Mouse (Mus musculus): ENCODE data around the gene Hoxb6. TPM values are rescaled to one million over a fixed set of nuclear protein-coding genes. Genes with fewer than 3 reads are reported as not detected.

Gene Hoxb6
- polyA plus RNA-seq, 1 experiment from 2014 or later: 66.7 TPM

DNA sequence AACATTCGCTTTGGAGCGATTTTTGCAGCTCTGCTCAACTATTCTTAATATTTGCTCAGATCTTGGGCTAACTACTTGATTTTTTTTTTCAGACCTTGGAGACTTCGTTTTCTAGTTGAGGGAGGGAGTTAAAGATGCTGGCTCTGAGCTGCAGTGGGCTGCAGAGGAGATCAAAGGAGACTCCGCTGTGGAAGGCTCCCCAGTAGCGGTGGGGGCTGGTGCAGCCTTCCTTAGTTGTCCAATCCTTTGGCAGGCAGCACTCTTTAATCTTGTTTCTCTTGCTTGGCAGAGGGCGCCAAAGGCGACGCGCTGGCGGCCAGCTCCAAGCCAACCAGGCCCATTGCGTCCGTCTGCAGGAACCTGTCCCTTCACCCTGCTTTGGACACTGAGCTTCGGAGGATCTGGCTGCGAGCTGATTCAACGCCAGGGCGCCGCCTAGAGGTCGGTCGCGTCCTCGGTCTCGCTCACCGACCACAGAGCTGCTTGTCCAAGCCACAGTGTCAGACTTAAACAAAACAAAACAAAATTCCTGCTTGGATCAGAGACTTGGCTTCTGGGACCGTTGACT lies 30.9 kb upstream of the Hoxb6 start:
- ATAC-seq (ENCODE audit: low FRiP score, low read depth): no peak
- no peak overlapping the region for H3K4me3 ChIP-seq
- no peak overlapping the region for H3K27ac ChIP-seq (replicated peaks)
- H3K36me3 ChIP-seq: no peaks in the 10 kb centered on the region
- H3K4me2 ChIP-seq: no peak overlapping the region
- no peaks in the 10 kb centered on the region for H3K9me3 ChIP-seq
- WGBS: 2% methylated on average over 24 of the region's 24 CpGs
- no peaks in the 10 kb centered on the region for H3K4me1 ChIP-seq (replicated peaks)
- peaks cover 98% of the 10 kb centered on the region for H3K27me3 ChIP-seq
- no peak overlapping the region for H3K9ac ChIP-seq

DNA sequence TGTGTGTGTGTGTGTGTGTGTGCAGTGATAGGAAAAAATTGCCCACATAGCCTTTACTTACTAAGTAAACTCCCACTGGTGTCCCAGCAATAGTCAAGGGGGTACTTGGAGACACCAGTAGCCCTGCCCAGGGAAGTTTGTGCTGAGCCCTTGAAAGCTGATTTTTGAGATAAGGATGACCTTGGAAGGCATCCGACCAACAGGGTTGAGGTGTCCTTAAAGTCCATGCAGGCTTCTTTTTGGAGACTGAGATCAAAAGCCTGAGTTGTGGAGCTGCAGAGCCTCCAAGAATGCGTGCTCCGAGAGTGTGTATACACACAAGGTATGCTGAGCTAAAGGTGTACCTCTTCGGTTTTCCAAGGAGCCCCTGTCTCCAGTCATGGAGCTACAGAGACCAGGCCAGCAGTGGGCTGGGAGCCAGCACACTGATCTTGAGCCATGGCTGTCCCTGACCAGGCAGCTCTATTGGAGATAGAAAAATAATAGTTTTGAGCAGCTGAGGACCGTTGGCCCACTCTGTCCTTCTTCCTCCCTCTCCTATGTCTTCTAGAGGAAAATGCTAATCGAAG lies 29.9 kb upstream of the Hoxb6 start:
- ATAC-seq (ENCODE audit: low FRiP score, low read depth): no peak
- no peaks in the 10 kb centered on the region for H3K36me3 ChIP-seq
- H3K4me1 ChIP-seq (replicated peaks): no peaks in the 10 kb centered on the region
- no peak overlapping the region for H3K4me3 ChIP-seq
- no peak overlapping the region for H3K9ac ChIP-seq
- H3K4me2 ChIP-seq: no peak overlapping the region
- no peak overlapping the region for H3K27ac ChIP-seq (replicated peaks)
- peaks cover 98% of the 10 kb centered on the region for H3K27me3 ChIP-seq
- 16% methylated on average over 6 of the region's 6 CpGs for WGBS
- H3K9me3 ChIP-seq: no peaks in the 10 kb centered on the region

DNA sequence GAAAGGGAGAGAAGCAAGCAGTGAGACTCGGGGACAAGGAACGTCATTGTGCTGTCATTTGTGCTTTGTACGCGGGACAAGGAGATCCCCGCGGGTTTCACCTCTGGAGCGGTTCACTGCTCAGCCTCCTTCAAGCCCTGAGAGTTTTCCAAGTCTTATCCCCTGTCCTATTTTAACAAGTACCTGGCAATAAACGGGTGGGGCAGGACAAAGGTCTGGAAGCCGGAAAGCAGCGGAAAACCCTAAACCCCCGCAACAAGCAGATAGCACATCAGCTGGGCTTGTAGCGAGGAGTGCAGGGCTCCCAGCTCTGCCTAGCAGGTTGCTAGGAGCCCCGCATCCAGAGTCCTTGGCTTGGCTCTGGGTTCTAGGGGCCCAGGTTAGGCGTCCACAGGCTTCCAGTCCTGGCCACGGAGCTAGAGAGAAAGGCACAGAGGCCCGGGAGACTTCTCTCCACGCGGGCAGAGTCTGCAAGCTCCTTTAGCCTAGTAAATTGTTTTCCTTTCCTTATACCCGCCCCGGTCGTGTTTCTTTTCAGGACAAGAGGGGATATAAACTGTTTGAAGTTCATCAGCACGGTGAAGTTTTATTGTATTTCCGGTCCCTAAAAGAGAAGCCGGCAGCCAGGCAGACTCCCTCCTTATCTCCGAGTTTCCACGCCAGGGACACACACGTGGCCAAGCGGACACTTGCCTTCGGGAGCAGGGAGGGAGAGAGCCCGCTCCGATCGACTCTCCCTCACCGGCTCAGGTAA lies 28.5 kb upstream of the Hoxb6 start:
- Histone ChIP-seq H3K27me3 (peaks cover 97% of the 10 kb centered on the region), H3K9ac (no peak overlapping the region)
- no peak for ATAC-seq (ENCODE audit: low FRiP score, low read depth)

DNA sequence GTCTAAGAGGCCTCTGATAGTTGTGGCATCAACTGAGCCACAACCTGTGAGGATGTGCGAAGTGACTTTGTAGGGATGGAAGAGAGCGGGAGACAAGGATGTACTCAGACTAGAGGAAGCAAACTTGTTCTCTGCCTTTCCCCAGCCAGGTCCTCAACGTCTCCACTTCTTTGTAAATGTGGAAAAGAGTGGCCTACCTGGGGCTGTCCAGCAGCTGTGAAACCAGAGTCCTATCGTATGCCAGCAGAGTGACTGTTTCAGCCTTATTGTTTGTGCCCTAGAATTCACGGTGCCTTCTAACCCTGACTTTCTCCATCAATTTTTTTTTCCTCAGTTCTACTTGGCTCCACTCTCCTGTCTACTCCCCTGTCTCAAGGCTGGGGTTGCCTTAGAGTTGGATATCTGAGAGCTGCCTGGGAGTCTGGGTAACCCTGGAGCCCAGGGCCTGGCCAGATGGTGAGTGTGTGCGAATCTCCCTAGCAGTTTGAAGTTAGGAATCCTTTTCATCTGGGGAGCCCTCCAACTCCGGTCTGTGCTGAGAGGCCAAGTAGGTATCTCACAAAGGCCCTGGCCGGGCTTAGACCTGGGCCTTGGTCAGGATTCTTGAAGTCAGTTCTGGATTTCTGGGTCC lies 27.8 kb upstream of the Hoxb6 start:
- Histone ChIP-seq H3K27ac (replicated peaks) (no peak overlapping the region), H3K9ac (no peak overlapping the region), H3K4me1 (replicated peaks) (no peaks in the 10 kb centered on the region), H3K4me2 (no peak overlapping the region), H3K27me3 (peaks cover 94% of the 10 kb centered on the region), H3K36me3 (no peaks in the 10 kb centered on the region), H3K9me3 (no peaks in the 10 kb centered on the region), H3K4me3 (no peak overlapping the region)
- no peak for ATAC-seq (ENCODE audit: low FRiP score, low read depth)
- WGBS: 6% methylated on average over 8 of the region's 8 CpGs

More for the DNA sequence above, 28.5 kb upstream of the Hoxb6 start:
- no peak overlapping the region for H3K4me3 ChIP-seq
- no peaks in the 10 kb centered on the region for H3K4me1 ChIP-seq (replicated peaks)
- no peak overlapping the region for H3K4me2 ChIP-seq
- no peaks in the 10 kb centered on the region for H3K9me3 ChIP-seq
- H3K27ac ChIP-seq (replicated peaks): no peak overlapping the region
- H3K36me3 ChIP-seq: no peaks in the 10 kb centered on the region
- 1% methylated on average over 33 of the region's 33 CpGs for WGBS

DNA sequence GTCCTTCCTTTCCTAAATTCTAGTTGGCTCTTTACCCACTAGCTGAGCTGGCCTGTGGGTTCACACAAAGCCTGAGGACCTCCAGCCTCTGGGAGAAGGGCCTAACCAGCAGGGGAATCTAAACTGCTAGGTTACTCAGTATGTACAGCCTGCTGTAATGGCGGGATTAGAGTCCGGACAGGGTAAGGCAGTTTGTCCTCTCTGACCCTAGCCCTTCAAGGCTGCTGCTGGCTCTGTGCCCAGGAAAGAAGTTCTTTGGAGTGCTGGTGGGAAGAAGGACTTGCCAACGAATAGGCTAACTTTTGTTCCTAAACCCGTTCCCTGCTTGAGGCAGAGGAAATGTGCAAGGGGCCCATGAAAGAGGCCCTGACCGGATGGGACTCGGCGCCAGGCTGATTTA lies 26.3 kb upstream of the Hoxb6 start:
- no peaks in the 10 kb centered on the region for H3K36me3 ChIP-seq
- no peak overlapping the region for H3K4me3 ChIP-seq
- no peaks in the 10 kb centered on the region for H3K9me3 ChIP-seq
- H3K27ac ChIP-seq (replicated peaks): no peak overlapping the region
- 0 out of 2 replicates have a peak, but pooled peaks cover 2% of the 10 kb centered on the region for H3K4me1 ChIP-seq (replicated peaks)
- ATAC-seq (ENCODE audit: low FRiP score, low read depth): no peak
- WGBS: 5% methylated on average over 7 of the region's 7 CpGs
- H3K27me3 ChIP-seq: peaks cover 89% of the 10 kb centered on the region
- H3K4me2 ChIP-seq: no peak overlapping the region
- no peak overlapping the region for H3K9ac ChIP-seq

DNA sequence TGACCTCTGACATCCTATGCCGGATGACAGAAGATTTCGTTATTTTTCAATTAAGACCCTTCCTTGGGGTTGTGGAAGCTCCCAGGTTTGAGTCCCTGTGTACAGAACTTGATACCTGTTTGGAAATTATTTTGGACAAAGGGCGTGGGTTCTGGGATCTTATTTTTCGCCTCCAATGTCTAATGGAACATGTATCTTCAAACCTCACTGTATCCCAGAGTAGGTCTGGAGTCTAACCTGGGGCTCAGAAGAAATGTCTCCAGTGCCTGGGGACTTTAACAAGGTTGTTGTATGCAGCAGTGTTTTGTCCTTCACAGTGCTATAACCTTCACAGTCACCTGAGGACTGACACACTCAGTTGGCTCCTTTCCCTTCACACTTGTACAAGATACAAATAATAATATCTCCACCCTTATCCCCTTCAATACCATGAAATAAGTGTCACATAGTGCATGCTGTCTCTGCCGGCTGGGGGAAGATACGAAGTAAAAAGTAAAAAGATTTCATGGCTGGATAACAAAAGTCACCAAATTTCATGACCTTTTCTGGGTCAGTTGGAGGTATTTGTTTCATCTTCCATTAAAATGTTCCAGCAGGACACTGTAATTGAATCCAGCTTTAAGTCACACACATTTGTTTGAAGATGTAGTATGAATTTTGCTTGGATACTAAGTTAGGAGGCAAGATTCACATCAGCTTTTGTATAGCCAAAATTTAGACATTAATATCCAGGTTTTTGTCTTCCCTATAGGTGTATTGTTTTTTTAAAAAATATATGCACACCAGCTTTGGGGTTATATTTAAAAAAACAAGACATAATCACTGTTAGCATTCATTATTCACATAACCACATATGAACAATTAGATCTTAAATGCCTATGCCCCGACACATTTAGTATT lies 25.0 kb upstream of the Hoxb6 start:
- WGBS: 14% methylated on average over 7 of the region's 7 CpGs
- Histone ChIP-seq H3K36me3 (no peaks in the 10 kb centered on the region), H3K4me2 (no peak overlapping the region), H3K27me3 (peaks cover 85% of the 10 kb centered on the region), H3K9me3 (no peaks in the 10 kb centered on the region), H3K9ac (no peak overlapping the region), H3K4me1 (replicated peaks) (peaks cover 11% of the 10 kb centered on the region; the same call in 1 of the 2 replicates), H3K4me3 (no peak overlapping the region), H3K27ac (replicated peaks) (no peak overlapping the region)
- ATAC-seq (ENCODE audit: low FRiP score, low read depth): no peak

DNA sequence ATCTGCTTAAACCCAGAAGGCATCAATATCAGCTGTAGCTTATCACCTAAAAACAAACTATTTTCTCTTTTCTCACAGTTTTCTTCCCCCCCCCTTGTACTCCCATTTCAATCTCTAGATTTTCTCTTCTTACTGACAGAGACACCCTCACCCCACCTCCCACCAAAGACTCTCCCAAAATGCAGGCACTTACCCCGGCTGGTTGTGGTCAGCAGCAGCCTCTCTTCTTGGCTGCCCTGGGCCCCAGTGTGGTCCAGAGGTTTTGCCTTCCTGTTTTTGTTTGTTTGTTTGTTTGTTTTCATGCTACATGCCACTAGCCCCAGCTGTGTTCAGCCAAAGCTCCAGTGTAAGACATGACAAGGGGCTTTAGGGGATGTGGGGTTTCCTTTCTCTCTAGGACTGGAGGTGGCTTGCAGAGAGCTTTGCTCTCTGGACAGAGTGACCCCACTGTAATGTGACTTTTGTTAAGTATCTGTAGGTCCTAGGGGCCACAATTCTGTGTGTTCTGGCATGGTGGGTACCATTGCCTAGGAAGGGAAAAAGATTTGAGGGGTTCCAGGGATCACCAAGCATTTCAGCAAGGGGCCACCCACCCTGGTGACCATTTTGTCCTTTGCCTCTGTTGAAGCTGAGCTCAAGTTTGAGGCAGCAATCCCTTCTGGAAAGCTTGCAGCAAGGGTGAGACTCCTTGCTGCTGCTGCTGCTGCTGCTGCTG lies 24.1 kb upstream of the Hoxb6 start:
- no peaks in the 10 kb centered on the region for H3K36me3 ChIP-seq
- H3K4me2 ChIP-seq: no peak overlapping the region
- peaks cover 85% of the 10 kb centered on the region for H3K27me3 ChIP-seq

DNA sequence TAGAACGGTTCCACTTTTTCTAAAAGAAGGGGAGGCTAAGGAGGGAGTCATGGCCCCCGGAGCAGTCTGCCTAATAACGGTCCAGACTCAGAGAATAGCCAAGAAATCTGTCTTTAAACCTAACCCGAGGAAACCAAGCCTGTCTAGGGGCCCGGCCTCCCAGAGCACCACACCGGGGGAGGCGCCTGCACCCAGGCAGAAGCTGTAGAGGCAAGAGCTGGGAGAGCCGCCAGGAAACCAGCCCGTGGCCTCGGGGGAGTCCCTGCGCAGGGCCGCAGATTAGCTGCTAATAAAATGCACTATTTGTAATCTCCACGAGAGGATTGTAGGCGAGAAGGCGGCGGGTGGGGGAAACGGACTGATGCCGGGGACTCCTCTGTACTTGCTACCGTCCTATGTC lies 22.4 kb upstream of the Hoxb6 start:
- Histone ChIP-seq H3K9ac (no peak overlapping the region), H3K4me3 (no peak overlapping the region), H3K27me3 (peaks cover 85% of the 10 kb centered on the region), H3K9me3 (no peaks in the 10 kb centered on the region), H3K4me2 (no peak overlapping the region), H3K36me3 (no peaks in the 10 kb centered on the region), H3K4me1 (replicated peaks) (peaks cover 14% of the 10 kb centered on the region; the same call in 1 of the 2 replicates), H3K27ac (replicated peaks) (no peak overlapping the region)
- 1% methylated on average over 19 of the region's 19 CpGs for WGBS
- ATAC-seq (ENCODE audit: low FRiP score, low read depth): no peak

More for the DNA sequence above, 24.1 kb upstream of the Hoxb6 start:
- WGBS: 0% methylated on average over 1 of the region's 1 CpGs
- Histone ChIP-seq H3K4me3 (no peak overlapping the region), H3K27ac (replicated peaks) (no peak overlapping the region), H3K4me1 (replicated peaks) (peaks cover 14% of the 10 kb centered on the region; the same call in 1 of the 2 replicates), H3K9me3 (no peaks in the 10 kb centered on the region), H3K9ac (no peak overlapping the region)
- no peak for ATAC-seq (ENCODE audit: low FRiP score, low read depth)

DNA sequence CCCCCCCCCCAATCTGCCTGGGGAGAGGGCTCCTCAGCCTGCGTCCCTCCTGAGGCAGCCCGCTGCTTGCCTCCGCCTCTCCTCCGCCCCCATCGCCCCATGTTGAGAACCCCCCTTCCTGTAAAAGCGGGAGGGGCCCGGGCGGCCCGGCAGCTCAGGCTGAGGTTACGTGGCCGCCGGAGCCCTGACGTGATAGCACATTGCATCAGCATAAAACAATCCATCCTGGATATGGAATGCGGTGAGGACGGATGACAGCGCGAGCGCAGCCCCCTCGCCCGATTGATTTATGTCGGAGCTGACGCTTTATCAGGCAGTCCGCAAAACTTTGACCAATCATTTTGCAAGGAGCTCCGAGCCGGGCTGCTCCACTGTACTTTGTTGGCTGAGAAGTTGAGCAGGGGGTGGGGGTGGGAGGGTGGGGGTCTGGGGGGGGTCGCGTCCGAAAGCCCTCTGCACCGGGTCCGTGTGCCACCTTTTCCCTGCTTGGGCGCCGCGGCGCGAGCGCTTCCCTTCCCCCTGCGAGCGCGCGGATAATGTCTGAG lies 21.2 kb upstream of the Hoxb6 start, which contains the start of gene Hoxb9:
TSS of gene Hoxb9 (plus strand) at position 462 of the 545 bp plus-strand sequence.
- Histone ChIP-seq H3K4me2 (peak within 1 kb of the TSS; percentile 43), H3K9ac (no peak within 1 kb of the TSS; the same call in 1 of the 2 replicates), H3K27ac (replicated peaks) (0 out of 2 replicates have a peak within 1 kb of the TSS, but pooled peaks have one; percentile 28), H3K27me3 (peaks cover 85% of the 10 kb centered on the region), H3K4me3 (peak within 1 kb of the TSS; percentile 26), H3K9me3 (no peaks in the 10 kb centered on the region), H3K36me3 (no peaks in the 10 kb centered on the region), H3K4me1 (replicated peaks) (peaks cover 14% of the 10 kb centered on the region; the same call in 1 of the 2 replicates)
- ATAC-seq (ENCODE audit: low FRiP score, low read depth): no peak
- 0% methylated on average over 39 of the region's 40 CpGs for WGBS

DNA sequence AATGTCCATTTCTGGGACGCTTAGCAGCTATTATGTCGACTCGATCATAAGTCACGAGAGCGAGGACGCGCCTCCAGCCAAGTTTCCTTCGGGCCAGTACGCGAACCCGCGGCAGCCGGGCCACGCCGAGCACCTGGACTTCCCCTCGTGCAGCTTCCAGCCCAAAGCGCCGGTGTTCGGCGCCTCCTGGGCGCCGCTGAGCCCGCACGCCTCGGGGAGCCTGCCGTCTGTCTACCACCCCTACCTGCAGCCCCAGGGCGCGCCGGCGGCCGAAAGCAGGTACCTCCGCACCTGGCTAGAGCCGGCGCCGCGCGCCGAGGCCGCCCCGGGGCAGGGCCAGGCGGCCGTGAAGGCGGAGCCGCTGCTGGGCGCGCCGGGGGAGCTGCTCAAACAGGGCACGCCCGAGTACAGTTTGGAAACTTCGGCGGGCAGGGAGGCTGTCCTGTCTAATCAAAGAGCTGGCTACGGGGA lies 20.7 kb upstream of the Hoxb6 start:
- Histone ChIP-seq H3K4me2 (peak overlapping the region; percentile 43), H3K4me1 (replicated peaks) (peaks cover 14% of the 10 kb centered on the region; the same call in 1 of the 2 replicates), H3K9ac (no peak overlapping the region), H3K27me3 (peaks cover 85% of the 10 kb centered on the region), H3K36me3 (no peaks in the 10 kb centered on the region), H3K27ac (replicated peaks) (no peak overlapping the region), H3K9me3 (no peaks in the 10 kb centered on the region), H3K4me3 (peak overlapping the region; percentile 26)
- no peak for ATAC-seq (ENCODE audit: low FRiP score, low read depth)
- under 1% methylated on average over 52 of the region's 52 CpGs for WGBS
